Mouse (Mus musculus) erythroblast, embryonic 14.5 days (primary cell): ENCODE data around the gene Gemin5. TPM values are rescaled to one million over a fixed set of nuclear protein-coding genes. Genes with fewer than 3 reads are reported as not detected.
"Not testable (repeated sequence)": the region's sequence is repeated elsewhere in the genome, so short reads cannot be mapped to it uniquely, and the experiment has no call there.

Experiments
- H3K27me3 ChIP-seq: 2 replicates; pipeline ENCODE4 v1.6.1; 2012; ENCODE audit warnings: inconsistent platforms; ENCODE audit not compliant: control insufficient read depth
- H3K36me3 ChIP-seq: 2 replicates; pipeline ENCODE4 v1.6.1; 2012; ENCODE audit warnings: mild to moderate bottlenecking, inconsistent platforms; ENCODE audit not compliant: control insufficient read depth
- H3K4me1 ChIP-seq: 2 replicates; pipeline ENCODE4 v1.6.1; 2012; ENCODE audit warnings: inconsistent platforms; ENCODE audit not compliant: control insufficient read depth
- H3K4me3 ChIP-seq: replicated peaks from 2 replicates; pipeline ENCODE3; 2012; ENCODE audit warnings: moderate library complexity, mild to moderate bottlenecking, inconsistent platforms
- H3K9me3 ChIP-seq: 2 replicates; pipeline ENCODE4 v1.6.1; 2012; ENCODE audit warnings: low read length, inconsistent platforms, mixed read lengths; ENCODE audit not compliant: control insufficient read depth
- GATA1 ChIP-seq: IDR thresholded peaks from 2 replicates; pipeline ENCODE4 v1.6.1; 2012; ENCODE audit warnings: low read length, inconsistent platforms, mixed read lengths
- TAL1 ChIP-seq: IDR thresholded peaks from 3 replicates; pipeline ENCODE4 v1.6.1; 2012; ENCODE audit warnings: low read length, inconsistent platforms, mixed read lengths
- polyA plus RNA-seq: library from polyadenylated mRNA; stranded (reverse); fragments of >175 nt; gene quantifications from 2 replicates; pipeline ENCODE4 v1.2.3, GENCODE M21; 2012

Gemin5 gene
- polyA plus RNA-seq, 1 experiment: 0.29 TPM

DNA sequence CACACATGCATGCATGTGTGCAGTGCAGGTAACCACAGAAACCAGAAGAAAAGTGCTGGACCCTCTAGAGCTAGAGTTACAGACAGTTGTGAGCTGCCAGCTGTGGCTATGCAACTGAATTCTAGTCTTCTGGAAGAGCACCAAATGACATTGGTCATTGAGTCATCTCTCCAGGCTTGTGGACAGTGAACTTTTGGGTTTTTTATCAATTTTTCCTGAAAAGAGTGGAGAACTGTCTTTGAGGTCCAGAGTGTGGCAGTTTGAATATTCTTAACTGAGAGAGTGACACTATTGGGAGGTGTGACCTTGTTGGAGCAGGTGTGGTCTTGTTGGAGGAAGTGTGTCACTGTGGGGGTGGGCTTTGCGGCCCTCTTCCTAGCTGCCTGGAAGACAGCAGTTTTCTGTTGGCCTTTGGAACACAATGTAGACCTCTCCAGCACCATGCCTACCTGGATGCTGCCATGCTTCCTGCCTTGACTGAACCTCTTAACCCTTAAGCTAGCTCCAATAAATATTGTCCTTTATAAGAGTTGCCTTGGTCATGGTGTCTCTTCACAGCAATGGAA lies 42.1 kb upstream of the Gemin5 start:
- peaks cover 69% of the 10 kb centered on the region for H3K36me3 ChIP-seq
- 0 out of 2 replicates have a peak, but pooled peaks cover 2% of the 10 kb centered on the region for H3K9me3 ChIP-seq
- H3K4me3 ChIP-seq: no peak overlapping the region
- H3K27me3 ChIP-seq: no peaks in the 10 kb centered on the region
- H3K4me1 ChIP-seq: peaks cover 81% of the 10 kb centered on the region
- TF ChIP-seq TAL1 (no peak), GATA1 (no peak)

- Histone ChIP-seq H3K27me3 (peaks cover 4% of the 10 kb centered on the region; the same call in 1 of the 2 replicates), H3K36me3 (peaks cover 54% of the 10 kb centered on the region), H3K9me3 (no peaks in the 10 kb centered on the region), H3K4me1 (peaks cover 82% of the 10 kb centered on the region), H3K4me3 (peak overlapping the region; percentile 83)
- TF ChIP-seq GATA1 (no peak), TAL1 (no peak)
Measured at GRCm38 (mm10) chr11:58201052-58201451, 32.7 kb upstream of the Gemin5 start.

- Histone ChIP-seq H3K4me1 (peaks cover 85% of the 10 kb centered on the region), H3K4me3 (peak overlapping the region; percentile 83), H3K9me3 (no peaks in the 10 kb centered on the region), H3K36me3 (peaks cover 46% of the 10 kb centered on the region), H3K27me3 (peaks cover 4% of the 10 kb centered on the region; the same call in 1 of the 2 replicates)
- TF ChIP-seq TAL1 (no peak), GATA1 (no peak)
Measured at GRCm38 (mm10) chr11:58200226-58200625, 31.9 kb upstream of the Gemin5 start.

DNA sequence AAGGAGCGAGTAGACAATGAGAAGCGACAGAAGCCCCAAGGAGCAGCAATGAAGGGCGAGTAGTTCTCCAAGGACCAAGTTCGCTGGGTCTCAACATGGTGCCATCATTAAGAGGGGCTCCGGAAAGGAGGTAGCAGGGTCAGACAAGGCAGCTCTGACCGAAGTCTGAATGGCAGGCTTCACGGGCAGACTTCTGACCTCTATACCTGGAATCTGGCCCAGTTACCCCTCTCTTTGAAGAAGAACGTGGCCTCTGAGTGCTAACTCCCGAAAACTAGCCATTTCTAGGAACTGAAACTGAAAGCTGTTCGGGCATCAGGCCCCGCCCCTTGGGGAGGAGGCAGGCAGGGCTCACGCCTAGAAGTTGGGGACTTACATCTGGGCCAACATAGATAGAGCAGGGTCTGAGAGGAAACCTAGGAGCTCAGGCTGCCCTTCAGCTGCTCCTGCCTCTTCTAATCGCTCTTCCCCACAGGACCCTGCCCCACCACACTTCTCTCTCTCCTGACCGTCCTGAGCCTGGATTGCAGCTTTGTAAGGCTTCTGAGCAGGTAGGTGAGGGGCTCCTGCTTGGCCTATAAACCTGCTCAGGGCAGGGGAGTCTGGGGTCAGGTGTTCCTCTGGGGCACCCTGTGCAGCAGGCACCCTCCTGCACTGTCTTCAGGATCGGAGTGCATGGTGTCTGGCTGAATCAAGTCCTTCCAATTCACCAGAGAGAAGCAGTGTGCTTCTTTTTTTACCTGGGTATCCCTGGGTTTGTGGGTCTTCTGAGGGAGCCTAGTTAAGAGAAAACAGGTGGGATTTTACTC lies 31.1 kb upstream of the Gemin5 start, which contains the start of the genes Igtp and Irgm2:
Igtp (plus strand) TSS at position 328 of the 809 bp plus-strand sequence.
Irgm2 (plus strand) TSS at position 390 of the 809 bp plus-strand sequence.
- H3K27me3 ChIP-seq, H3K9me3 ChIP-seq: not testable (repeated sequence)
- Histone ChIP-seq H3K4me1 (peaks cover 79% of the 10 kb centered on the region), H3K36me3 (peaks cover 38% of the 10 kb centered on the region), H3K4me3 (peak within 1 kb of the TSS; percentile 83)

- TF ChIP-seq TAL1: no peak
- TF ChIP-seq GATA1: no peak
- peaks cover 30% of the 10 kb centered on the region for H3K36me3 ChIP-seq
- H3K9me3 ChIP-seq: no peaks in the 10 kb centered on the region
- H3K4me1 ChIP-seq: peaks cover 80% of the 10 kb centered on the region
- H3K27me3 ChIP-seq: peaks cover 4% of the 10 kb centered on the region; the same call in 1 of the 2 replicates
- peak overlapping the region; percentile 68 for H3K4me3 ChIP-seq
Measured at GRCm38 (mm10) chr11:58198663-58199062, 30.3 kb upstream of the Gemin5 start.

GRCm38 (mm10) chr11:58193860-58194520 lies 25.7 kb upstream of the Gemin5 start:
- Histone ChIP-seq H3K27me3 (peaks cover 4% of the 10 kb centered on the region; the same call in 1 of the 2 replicates), H3K9me3 (peaks cover 6% of the 10 kb centered on the region), H3K36me3 (no peaks in the 10 kb centered on the region), H3K4me3 (no peak overlapping the region), H3K4me1 (peaks cover 43% of the 10 kb centered on the region)
- TF ChIP-seq GATA1: no peak

DNA sequence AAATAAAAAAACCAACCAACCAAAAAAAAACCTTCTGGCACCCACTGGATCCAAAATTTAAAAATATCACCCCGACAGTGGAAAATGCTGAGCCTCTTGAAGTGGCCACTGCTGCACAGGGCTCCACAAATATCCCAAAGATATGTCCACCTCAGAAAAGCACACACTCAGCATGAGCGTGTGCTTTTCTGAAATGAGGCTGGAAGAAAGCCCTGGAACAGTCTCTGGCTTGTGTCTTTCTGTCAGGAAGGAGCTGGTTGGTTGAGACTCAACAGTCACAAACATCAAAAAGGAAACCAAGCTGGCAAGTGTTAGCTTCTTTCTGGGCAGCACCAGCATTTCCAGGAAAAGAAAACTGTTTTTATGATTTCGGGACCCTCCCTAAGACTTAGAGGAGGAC lies 25.0 kb upstream of the Gemin5 start:
- peaks cover 6% of the 10 kb centered on the region for H3K9me3 ChIP-seq
- peaks cover 7% of the 10 kb centered on the region for H3K27me3 ChIP-seq
- TF ChIP-seq GATA1: no peak
- TF ChIP-seq TAL1: no peak
- H3K36me3 ChIP-seq: no peaks in the 10 kb centered on the region
- no peak overlapping the region for H3K4me3 ChIP-seq
- H3K4me1 ChIP-seq: peaks cover 38% of the 10 kb centered on the region

- peaks cover 8% of the 10 kb centered on the region for H3K4me1 ChIP-seq
- peaks cover 4% of the 10 kb centered on the region for H3K27me3 ChIP-seq
- H3K4me3 ChIP-seq: no peak overlapping the region
- no peak for TF ChIP-seq GATA1
- no peak for TF ChIP-seq TAL1
- H3K36me3 ChIP-seq: no peaks in the 10 kb centered on the region
- peaks cover 6% of the 10 kb centered on the region for H3K9me3 ChIP-seq
Measured at GRCm38 (mm10) chr11:58189675-58190074, 21.3 kb upstream of the Gemin5 start.

DNA sequence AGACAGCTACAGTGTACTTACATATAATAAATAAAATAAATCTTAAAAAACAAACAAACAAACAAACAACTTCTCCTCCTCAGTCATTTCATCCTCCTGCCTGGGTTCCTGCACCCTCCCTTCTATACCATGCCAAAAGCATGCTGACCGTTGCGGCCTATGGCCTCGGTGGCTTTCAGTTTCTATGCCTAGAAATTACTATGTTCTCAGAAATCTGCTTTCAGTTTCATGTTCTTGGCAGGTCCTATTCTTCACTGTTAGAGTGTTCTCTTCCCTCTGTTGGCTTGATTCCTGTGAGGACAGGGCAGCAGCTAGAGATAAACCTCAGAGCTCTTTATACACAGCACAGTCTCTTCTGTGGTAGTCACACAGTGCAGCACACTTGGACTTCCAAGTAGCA lies 15.2 kb upstream of the Gemin5 start:
- no peak overlapping the region for H3K4me3 ChIP-seq
- peaks cover 4% of the 10 kb centered on the region for H3K27me3 ChIP-seq
- no peak for TF ChIP-seq TAL1
- TF ChIP-seq GATA1: no peak
- peaks cover 5% of the 10 kb centered on the region for H3K4me1 ChIP-seq
- H3K9me3 ChIP-seq: no peaks in the 10 kb centered on the region
- H3K36me3 ChIP-seq: peaks cover 25% of the 10 kb centered on the region
